Mouse (Mus musculus): ENCODE results near the gene Ing4. TPM values are rescaled to one million over a fixed set of nuclear protein-coding genes. Genes with fewer than 3 reads are reported as not detected.

The Ing4 gene
- polyA plus RNA-seq, 1 experiment from 2014 or later = 66.6 TPM

GRCm38 (mm10) chr6:124999091-124999490 lies 40.5 kb upstream of the Ing4 start:
- Histone ChIP-seq H3K9ac (ENCODE audit: low read depth, low read length) (no peak overlapping the region), H3K9me3 (replicated peaks; ENCODE audit: control insufficient read depth, low read length) (no peaks in the 10 kb centered on the region), H3K36me3 (ENCODE audit: control insufficient read depth, insufficient read depth, low read length) (no peaks in the 10 kb centered on the region), H3K4me2 (no peak overlapping the region), H3K4me3 (ENCODE audit: low read depth, low read length) (no peak overlapping the region), H3K27ac (ENCODE audit: low read depth, low read length) (no peak overlapping the region), H3K4me1 (ENCODE audit: control insufficient read depth, insufficient read depth, low read length) (peaks cover 7% of the 10 kb centered on the region; the same call in 1 of the 2 replicates), H3K27me3 (ENCODE audit: control insufficient read depth, insufficient read depth, low read length) (peaks cover 83% of the 10 kb centered on the region)
- 31% methylated on average over 14 of the region's 14 CpGs for WGBS (ENCODE audit: insufficient replicate concordance)
- no peak for ATAC-seq (replicated peaks; ENCODE audit: insufficient number of reproducible peaks, low FRiP score, low TSS enrichment)

- no peaks in the 10 kb centered on the region for H3K9me3 ChIP-seq (replicated peaks; ENCODE audit: control insufficient read depth, low read length)
- H3K4me2 ChIP-seq = no peak overlapping the region
- no peaks in the 10 kb centered on the region for H3K36me3 ChIP-seq (ENCODE audit: control insufficient read depth, insufficient read depth, low read length)
- H3K4me3 ChIP-seq (ENCODE audit: low read depth, low read length) = no peak overlapping the region
- no peak overlapping the region for H3K9ac ChIP-seq (ENCODE audit: low read depth, low read length)
- peaks cover 78% of the 10 kb centered on the region for H3K27me3 ChIP-seq (ENCODE audit: control insufficient read depth, insufficient read depth, low read length)
- ATAC-seq (replicated peaks; ENCODE audit: insufficient number of reproducible peaks, low FRiP score, low TSS enrichment) = no peak
- H3K4me1 ChIP-seq (ENCODE audit: control insufficient read depth, insufficient read depth, low read length) = peaks cover 7% of the 10 kb centered on the region; the same call in 1 of the 2 replicates
- no peak overlapping the region for H3K27ac ChIP-seq (ENCODE audit: low read depth, low read length)
- 26% methylated on average over 10 of the region's 10 CpGs for WGBS (ENCODE audit: insufficient replicate concordance)
Observed at GRCm38 (mm10) chr6:124999546-124999945, 40.0 kb upstream of the Ing4 start.

DNA sequence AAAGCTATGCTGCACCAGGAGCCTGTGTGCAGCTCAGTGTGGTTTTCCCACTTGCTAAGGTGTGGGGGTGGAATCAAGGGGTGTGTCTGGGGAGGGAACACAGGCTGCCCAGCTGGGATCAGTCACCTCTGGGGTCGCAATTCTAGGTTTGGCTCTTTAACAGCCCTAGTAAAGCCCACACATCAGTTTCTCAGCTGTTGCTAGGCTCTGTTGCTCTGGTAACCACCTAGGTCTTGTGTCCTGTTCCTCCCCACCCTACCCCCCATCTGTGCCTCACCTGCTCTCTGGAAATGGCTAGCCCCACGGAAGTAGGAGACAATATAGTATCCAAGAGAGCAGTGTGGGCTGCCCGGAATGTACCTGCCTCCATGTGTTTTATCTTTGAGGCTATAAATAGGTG lies 35.9 kb upstream of the Ing4 start:
- peaks cover 39% of the 10 kb centered on the region for H3K27me3 ChIP-seq (ENCODE audit: control insufficient read depth, insufficient read depth, low read length)
- no peak overlapping the region for H3K27ac ChIP-seq (ENCODE audit: low read depth, low read length)
- H3K9ac ChIP-seq (ENCODE audit: low read depth, low read length) = no peak overlapping the region
- no peaks in the 10 kb centered on the region for H3K9me3 ChIP-seq (replicated peaks; ENCODE audit: control insufficient read depth, low read length)
- 34% methylated on average over 3 of the region's 3 CpGs for WGBS (ENCODE audit: insufficient replicate concordance)
- no peaks in the 10 kb centered on the region for H3K4me1 ChIP-seq (ENCODE audit: control insufficient read depth, insufficient read depth, low read length)
- H3K36me3 ChIP-seq (ENCODE audit: control insufficient read depth, insufficient read depth, low read length) = no peaks in the 10 kb centered on the region
- no peak for ATAC-seq (replicated peaks; ENCODE audit: insufficient number of reproducible peaks, low FRiP score, low TSS enrichment)
- H3K4me2 ChIP-seq = no peak overlapping the region
- H3K4me3 ChIP-seq (ENCODE audit: low read depth, low read length) = no peak overlapping the region

- no peak overlapping the region for H3K27ac ChIP-seq (ENCODE audit: low read depth, low read length)
- no peak for ATAC-seq (replicated peaks; ENCODE audit: insufficient number of reproducible peaks, low FRiP score, low TSS enrichment)
- no peak overlapping the region for H3K4me2 ChIP-seq
- no peaks in the 10 kb centered on the region for H3K36me3 ChIP-seq (ENCODE audit: control insufficient read depth, insufficient read depth, low read length)
- H3K9me3 ChIP-seq (replicated peaks; ENCODE audit: control insufficient read depth, low read length) = no peaks in the 10 kb centered on the region
- WGBS (ENCODE audit: insufficient replicate concordance) = 34% methylated on average over 3 of the region's 3 CpGs
- no peak overlapping the region for H3K9ac ChIP-seq (ENCODE audit: low read depth, low read length)
- no peak overlapping the region for H3K4me3 ChIP-seq (ENCODE audit: low read depth, low read length)
- H3K27me3 ChIP-seq (ENCODE audit: control insufficient read depth, insufficient read depth, low read length) = peaks cover 25% of the 10 kb centered on the region
- H3K4me1 ChIP-seq (ENCODE audit: control insufficient read depth, insufficient read depth, low read length) = peaks cover 3% of the 10 kb centered on the region
Observed at GRCm38 (mm10) chr6:125005086-125005485, 34.5 kb upstream of the Ing4 start.

DNA sequence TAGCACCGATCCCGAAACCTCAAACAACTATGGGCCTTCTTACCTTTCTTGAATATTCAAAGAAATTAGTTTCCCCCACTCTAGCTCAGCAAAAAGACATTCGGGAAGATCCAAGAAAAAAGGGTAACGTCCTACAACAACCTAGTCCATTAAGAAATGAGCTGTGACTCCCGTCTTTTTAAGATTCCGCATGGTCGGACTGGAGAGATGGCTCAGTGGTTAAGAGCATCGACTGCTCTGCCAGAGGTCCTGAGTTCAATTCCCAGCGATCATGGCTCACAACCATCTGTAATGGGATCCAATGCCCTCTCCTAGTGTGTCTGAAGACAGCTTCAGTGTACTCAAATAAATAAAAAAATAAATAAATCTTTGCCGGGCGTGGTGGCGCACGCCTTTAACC lies 31.5 kb upstream of the Ing4 start:
- Histone ChIP-seq H3K4me2 (peak overlapping the region; percentile 82), H3K9me3 (replicated peaks; ENCODE audit: control insufficient read depth, low read length) (no peaks in the 10 kb centered on the region), H3K4me1 (ENCODE audit: control insufficient read depth, insufficient read depth, low read length) (peaks cover 14% of the 10 kb centered on the region), H3K9ac (ENCODE audit: low read depth, low read length) (peak overlapping the region; percentile 77), H3K27me3 (ENCODE audit: control insufficient read depth, insufficient read depth, low read length) (no peaks in the 10 kb centered on the region; the same call in 1 of the 2 replicates), H3K36me3 (ENCODE audit: control insufficient read depth, insufficient read depth, low read length) (peaks cover 7% of the 10 kb centered on the region; the same call in 1 of the 2 replicates), H3K27ac (ENCODE audit: low read depth, low read length) (peak overlapping the region; percentile 99; the same call in 1 of the 2 replicates), H3K4me3 (ENCODE audit: low read depth, low read length) (peak overlapping the region; percentile 82)
- 36% methylated on average over 13 of the region's 13 CpGs for WGBS (ENCODE audit: insufficient replicate concordance)
- ATAC-seq (replicated peaks; ENCODE audit: insufficient number of reproducible peaks, low FRiP score, low TSS enrichment) = no peak

- WGBS (ENCODE audit: insufficient replicate concordance) = under 1% methylated on average over 33 of the region's 34 CpGs
- ATAC-seq (replicated peaks; ENCODE audit: insufficient number of reproducible peaks, low FRiP score, low TSS enrichment) = peak; percentile 94
- Histone ChIP-seq H3K27me3 (ENCODE audit: control insufficient read depth, insufficient read depth, low read length) (no peaks in the 10 kb centered on the region), H3K9ac (ENCODE audit: low read depth, low read length) (peak overlapping the region; percentile 90), H3K27ac (ENCODE audit: low read depth, low read length) (peak overlapping the region; percentile 99), H3K4me3 (ENCODE audit: low read depth, low read length) (peak overlapping the region; percentile 82), H3K4me1 (ENCODE audit: control insufficient read depth, insufficient read depth, low read length) (peaks cover 14% of the 10 kb centered on the region), H3K4me2 (peak overlapping the region; percentile 90), H3K9me3 (replicated peaks; ENCODE audit: control insufficient read depth, low read length) (no peaks in the 10 kb centered on the region), H3K36me3 (ENCODE audit: control insufficient read depth, insufficient read depth, low read length) (peaks cover 8% of the 10 kb centered on the region; the same call in 1 of the 2 replicates)
Observed at GRCm38 (mm10) chr6:125008586-125009128, 30.9 kb upstream of the Ing4 start.

DNA sequence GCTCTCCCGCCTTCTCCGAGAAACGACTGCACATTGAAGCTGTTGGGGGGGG lies 30.6 kb upstream of the Ing4 start, which contains the start of gene Zfp384:
Zfp384 (plus strand) TSS at position 17 of the 52 bp plus-strand sequence.
- Histone ChIP-seq H3K4me3 (ENCODE audit: low read depth, low read length) (peak within 1 kb of the TSS; percentile 82), H3K36me3 (ENCODE audit: control insufficient read depth, insufficient read depth, low read length) (peaks cover 9% of the 10 kb centered on the region; the same call in 1 of the 2 replicates), H3K4me1 (ENCODE audit: control insufficient read depth, insufficient read depth, low read length) (peaks cover 14% of the 10 kb centered on the region), H3K27me3 (ENCODE audit: control insufficient read depth, insufficient read depth, low read length) (no peaks in the 10 kb centered on the region), H3K27ac (ENCODE audit: low read depth, low read length) (peak within 1 kb of the TSS; percentile 99), H3K9me3 (replicated peaks; ENCODE audit: control insufficient read depth, low read length) (no peaks in the 10 kb centered on the region), H3K4me2 (peak within 1 kb of the TSS; percentile 90), H3K9ac (ENCODE audit: low read depth, low read length) (peak within 1 kb of the TSS; percentile 90)
- WGBS (ENCODE audit: insufficient replicate concordance) = 0% methylated on average over 1 of the region's 3 CpGs
- ATAC-seq (replicated peaks; ENCODE audit: insufficient number of reproducible peaks, low FRiP score, low TSS enrichment) = no peak

- Histone ChIP-seq H3K4me3 (ENCODE audit: low read depth, low read length) (peak overlapping the region; percentile 82), H3K4me1 (ENCODE audit: control insufficient read depth, insufficient read depth, low read length) (peaks cover 14% of the 10 kb centered on the region), H3K27me3 (ENCODE audit: control insufficient read depth, insufficient read depth, low read length) (no peaks in the 10 kb centered on the region), H3K9ac (ENCODE audit: low read depth, low read length) (peak overlapping the region; percentile 90), H3K9me3 (replicated peaks; ENCODE audit: control insufficient read depth, low read length) (no peaks in the 10 kb centered on the region), H3K4me2 (peak overlapping the region; percentile 90), H3K27ac (ENCODE audit: low read depth, low read length) (peak overlapping the region; percentile 99), H3K36me3 (ENCODE audit: control insufficient read depth, insufficient read depth, low read length) (peaks cover 9% of the 10 kb centered on the region; the same call in 1 of the 2 replicates)
- 1% methylated on average over 50 of the region's 78 CpGs for WGBS (ENCODE audit: insufficient replicate concordance)
- ATAC-seq (replicated peaks; ENCODE audit: insufficient number of reproducible peaks, low FRiP score, low TSS enrichment) = peak; percentile 84
Observed at GRCm38 (mm10) chr6:125009181-125010073, 30.1 kb upstream of the Ing4 start.

Measured in heart, embryonic 11.5 days (tissue).